Mouse (Mus musculus) CH12.LX (cell line): ENCODE results near the gene Mta1. TPM values are rescaled to one million over a fixed set of nuclear protein-coding genes. Genes with fewer than 3 reads are reported as not detected.

Source experiments
- DNase-seq: peaks from one replicate; pipeline ENCODE4 v3.0.0-alpha.2; 2013; ENCODE audit errors: extremely low read depth
- H3K27ac ChIP-seq: 2 replicates; pipeline ENCODE4 v1.5.1; 2012; ENCODE audit warnings: low read depth, mild to moderate bottlenecking, control low read depth, moderate library complexity; ENCODE audit not compliant: insufficient read depth
- H3K27me3 ChIP-seq: replicated peaks from 2 replicates; pipeline ENCODE3; 2012; ENCODE audit warnings: inconsistent platforms
- H3K36me3 ChIP-seq, 2 experiments: replicated peaks in 1 of 2; 2 replicates each; pipeline versions ENCODE3 to v1.6.1; 2012; ENCODE audit warnings: inconsistent platforms in 1 of 2, low read length in 1 of 2, mild to moderate bottlenecking in 1 of 2, mixed read lengths in 1 of 2, moderate library complexity in 1 of 2; ENCODE audit not compliant: control insufficient read depth in 1 of 2, insufficient read depth in 1 of 2
- H3K4me1 ChIP-seq, 2 experiments: 2 replicates each; pipeline ENCODE4 v1.6.1; 2012; ENCODE audit warnings: inconsistent platforms in 1 of 2, moderate library complexity in 1 of 2; ENCODE audit not compliant: insufficient read depth in 2 of 2, control insufficient read depth in 1 of 2
- H3K4me2 ChIP-seq: 2 replicates; pipeline ENCODE4 v1.6.1; 2012; ENCODE audit warnings: low read depth, mild to moderate bottlenecking, control low read depth; ENCODE audit not compliant: poor library complexity, insufficient read depth, severe bottlenecking
- H3K4me3 ChIP-seq, 3 experiments: fragments of 150-350 bp in 1 of 3; sonication (generic) in 1 of 3; replicated peaks in 1 of 3; 2 replicates each; pipeline versions ENCODE3 to v1.5.1; 2011 to 2012; ENCODE audit warnings: low read depth in 2 of 3, low read length in 2 of 3, mild to moderate bottlenecking in 2 of 3, moderate library complexity in 2 of 3, control low read depth in 1 of 3, improper control_type of control experiment in 1 of 3, inconsistent platforms in 1 of 3, mixed read lengths in 1 of 3; ENCODE audit not compliant: poor library complexity in 1 of 3
- H3K79me2 ChIP-seq: replicated peaks from 2 replicates; pipeline ENCODE4 v1.6.1; 2012; ENCODE audit warnings: mild to moderate bottlenecking, moderate library complexity; ENCODE audit not compliant: control insufficient read depth, poor library complexity, insufficient read depth, severe bottlenecking; ENCODE audit errors: extremely low read depth
- H3K9ac ChIP-seq: 2 replicates; pipeline ENCODE4 v1.6.1; 2012; ENCODE audit warnings: low read depth, mild to moderate bottlenecking, control low read depth, moderate library complexity; ENCODE audit not compliant: insufficient read depth
- H3K9me3 ChIP-seq: replicated peaks from 2 replicates; pipeline ENCODE3; 2012; ENCODE audit warnings: low read length, inconsistent platforms, mixed read lengths
- CHD2 ChIP-seq: IDR thresholded peaks from 2 replicates; pipeline ENCODE4 v1.6.1; 2011; ENCODE audit warnings: low read length, improper control_type of control experiment
- CTCF ChIP-seq, 2 experiments: IDR thresholded peaks in 1 of 2; conservative IDR thresholded peaks in 1 of 2; 2 replicates each; pipeline ENCODE4 v1.5.1; 2011 to 2012; ENCODE audit warnings: low read depth in 2 of 2, low read length in 2 of 2, improper control_type of control experiment in 1 of 2, inconsistent platforms in 1 of 2, mild to moderate bottlenecking in 1 of 2, moderate library complexity in 1 of 2
- GABPA ChIP-seq: IDR thresholded peaks from 2 replicates; pipeline ENCODE4 v1.6.1; 2012; ENCODE audit warnings: low read depth, low read length, improper control_type of control experiment, inconsistent platforms; ENCODE audit not compliant: insufficient replicate concordance
- IRF4 ChIP-seq: IDR thresholded peaks from 2 replicates; pipeline ENCODE4 v1.6.1; 2014; ENCODE audit warnings: low read depth, mild to moderate bottlenecking, inconsistent platforms, low read length, improper control_type of control experiment
- JUN ChIP-seq: IDR thresholded peaks from 2 replicates; pipeline ENCODE4 v1.6.1; 2011; ENCODE audit warnings: low read depth, mild to moderate bottlenecking, low read length, improper control_type of control experiment, moderate library complexity; ENCODE audit not compliant: insufficient read depth
- JUND ChIP-seq: conservative IDR thresholded peaks from 2 replicates; pipeline ENCODE4 v1.6.1; 2011; ENCODE audit warnings: low read depth, low read length, improper control_type of control experiment
- KAT2A ChIP-seq: IDR thresholded peaks from 2 replicates; pipeline ENCODE4 v1.6.1; 2012; ENCODE audit warnings: low read length, improper control_type of control experiment, inconsistent platforms; ENCODE audit not compliant: insufficient replicate concordance
- MAFK ChIP-seq: IDR thresholded peaks from 2 replicates; pipeline ENCODE4 v1.6.1; 2011; ENCODE audit warnings: low read length, improper control_type of control experiment; ENCODE audit not compliant: insufficient replicate concordance
- MAX ChIP-seq: IDR thresholded peaks from 2 replicates; pipeline ENCODE4 v1.6.1; 2011; ENCODE audit warnings: low read length, improper control_type of control experiment
- MAZ ChIP-seq: IDR thresholded peaks from 2 replicates; pipeline ENCODE4 v1.6.1; 2012; ENCODE audit warnings: low read depth, mild to moderate bottlenecking, inconsistent platforms, low read length, improper control_type of control experiment, moderate library complexity
- MEF2A ChIP-seq: IDR thresholded peaks from 2 replicates; pipeline ENCODE4 v1.6.1; 2014; ENCODE audit warnings: low read depth, mild to moderate bottlenecking, inconsistent platforms, low read length, improper control_type of control experiment, borderline replicate concordance
- NRF1 ChIP-seq: IDR thresholded peaks from 2 replicates; pipeline ENCODE4 v1.6.1; 2014; ENCODE audit warnings: low read depth, mild to moderate bottlenecking, inconsistent platforms, low read length, improper control_type of control experiment, moderate library complexity
- PAX5 ChIP-seq: IDR thresholded peaks from 2 replicates; pipeline ENCODE4 v1.6.1; 2012; ENCODE audit warnings: low read length, inconsistent platforms, mixed read lengths
- TCF12 ChIP-seq: IDR thresholded peaks from 2 replicates; pipeline ENCODE4 v1.6.1; 2014; ENCODE audit warnings: low read depth, mild to moderate bottlenecking, inconsistent platforms, low read length, improper control_type of control experiment
- UBTF ChIP-seq: IDR thresholded peaks from 2 replicates; pipeline ENCODE4 v1.6.1; 2012; ENCODE audit warnings: low read depth, mild to moderate bottlenecking, inconsistent platforms, low read length, improper control_type of control experiment, moderate library complexity
- USF1 ChIP-seq: IDR thresholded peaks from 2 replicates; pipeline ENCODE4 v1.6.1; 2014; ENCODE audit warnings: low read depth, mild to moderate bottlenecking, inconsistent platforms, low read length, improper control_type of control experiment
- ZKSCAN1 ChIP-seq: IDR thresholded peaks from 2 replicates; pipeline ENCODE4 v1.6.1; 2012; ENCODE audit warnings: low read depth, inconsistent platforms, low read length, improper control_type of control experiment, borderline replicate concordance
- ZNF384 ChIP-seq: IDR thresholded peaks from 2 replicates; pipeline ENCODE4 v1.6.1; 2012; ENCODE audit warnings: low read depth, low read length, improper control_type of control experiment, inconsistent platforms
- dilution Hi-C: fragments of 300-500 bp; cut with MboI; formaldehyde crosslinking; loops from 2 replicates; pipeline ENCODE4 v1.14.3; 2020; ENCODE audit warnings: low sequenced_read_pairs; ENCODE audit not compliant: extremely low pct_unique_long_range_greater_than_20kb, extremely low pct_ligation_motif_present
- in situ Hi-C: fragments of 300-500 bp; cut with MboI; formaldehyde crosslinking; loops from 3 replicates; pipeline ENCODE4 v1.14.3; 2019; ENCODE audit warnings: low sequenced_read_pairs, low pct_ligation_motif_present, low pct_unique_long_range_greater_than_20kb, mixed read lengths
- polyA plus RNA-seq: library from polyadenylated mRNA; unstranded; fragments of >175 nt; gene quantifications from 2 replicates; pipeline ENCODE4 v1.2.1, GENCODE M21; 2012; ENCODE audit warnings: low read depth; ENCODE audit not compliant: insufficient read length
- total RNA-seq, 2 experiments: library from RNA; depleted of rRNA; stranded (reverse); fragments of 300-350 nt in 1 of 2; fragments of >200 nt in 1 of 2; gene quantifications; 2 replicates each; pipeline ENCODE4 v1.2.3; 2012 to 2014

The Mta1 gene
- total and polyA plus RNA-seq, 3 experiments: 11.5 to 76.7 (median 39.4) TPM

GRCm38 (mm10) chr12:113152991-113153525 is 55.0 kb downstream of the Mta1 start:
- no peak overlapping the region for H3K27ac ChIP-seq
- no peak overlapping the region for H3K9ac ChIP-seq
- H3K27me3 ChIP-seq: peaks cover 65% of the 10 kb centered on the region
- peaks cover 2 to 8% of the 10 kb centered on the region in 2 experiments for H3K36me3 ChIP-seq
- H3K4me3 ChIP-seq: no peak overlapping the region
- TF ChIP-seq IRF4 (no peak), CHD2 (no peak), CTCF (conservative IDR thresholded peaks at IDR 0.05 in 1 of 2, IDR thresholded peaks at IDR 0.05 in 1 of 2; ENCODE audit: low read depth in 2 of 2, low read length in 2 of 2) (no peak), MAZ (no peak), KAT2A (no peak), NRF1 (no peak), ZKSCAN1 (no peak), MEF2A (no peak), MAFK (no peak)
- peaks cover 10 to 20% of the 10 kb centered on the region in 2 experiments for H3K4me1 ChIP-seq
- dilution Hi-C loops: no loop called here
- H3K9me3 ChIP-seq: no peaks in the 10 kb centered on the region
- no peaks in the 10 kb centered on the region for H3K79me2 ChIP-seq
- H3K4me2 ChIP-seq: no peak overlapping the region
- in situ Hi-C loops: loop anchor here (5.0 kb wide), 1 partner anchor 136 kb away; no protein-coding TSS in a partner anchor
- no peak for DNase-seq

GRCm38 (mm10) chr12:113153971-113154370 is 55.9 kb downstream of the Mta1 start:
- Histone ChIP-seq H3K27ac (no peak overlapping the region), H3K9ac (no peak overlapping the region), H3K4me1 (peaks cover 5 to 18% of the 10 kb centered on the region in 2 experiments; a peak in 2 of 4 replicates), H3K4me3 (no peak overlapping the region), H3K4me2 (no peak overlapping the region), H3K79me2 (no peaks in the 10 kb centered on the region), H3K27me3 (peaks cover 60% of the 10 kb centered on the region), H3K9me3 (no peaks in the 10 kb centered on the region), H3K36me3 (peaks cover 4 to 11% of the 10 kb centered on the region in 2 experiments)
- dilution Hi-C loops: no loop called here
- no peak for DNase-seq
- TF ChIP-seq USF1: no peak
- no peak for TF ChIP-seq PAX5
- no peak for TF ChIP-seq GABPA
- no peak for TF ChIP-seq ZNF384
- TF ChIP-seq JUN: no peak
- TF ChIP-seq TCF12: no peak
- no peak for TF ChIP-seq MAX
- no peak for TF ChIP-seq JUND
- no peak for TF ChIP-seq CTCF (conservative IDR thresholded peaks at IDR 0.05 in 1 of 2, IDR thresholded peaks at IDR 0.05 in 1 of 2; ENCODE audit: low read depth in 2 of 2, low read length in 2 of 2)
- no peak for TF ChIP-seq UBTF
- in situ Hi-C loops: loop anchor here (5.0 kb wide), 1 partner anchor 137 kb away; no protein-coding TSS in a partner anchor
